Mouse (Mus musculus): Measurements from ENCODE around the gene Dgkg.

DNA sequence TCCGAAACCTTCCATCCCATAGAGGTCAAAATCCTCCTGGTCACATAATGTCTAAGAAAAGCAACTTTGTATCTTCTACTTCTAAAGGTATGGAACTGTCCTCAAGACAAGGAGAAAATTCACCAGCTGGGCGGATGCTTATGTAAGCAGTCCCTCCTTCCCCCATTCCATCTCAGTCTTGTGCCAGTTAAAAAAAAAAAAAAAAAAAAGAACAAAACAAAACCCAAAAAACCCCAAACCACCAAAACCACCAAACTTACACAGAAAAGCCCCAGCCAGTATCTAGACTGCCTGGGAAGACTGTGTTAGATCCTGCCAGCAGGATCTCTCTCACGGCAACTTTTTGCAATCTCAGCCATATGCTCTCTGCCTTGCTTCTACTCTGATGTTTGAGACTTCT lies 123.9 kb downstream of the Dgkg start:
- TF ChIP-seq CTCF (IDR thresholded peaks at IDR 0.05): no peak
- no peak for TF ChIP-seq EP300 (IDR thresholded peaks at IDR 0.05)
